Mouse (Mus musculus) megakaryocyte, embryonic 14.5 days (primary cell): Measurements from ENCODE around the gene Smarcad1.

Source experiments
- FLI1 ChIP-seq: IDR thresholded peaks from 2 replicates; pipeline ENCODE4 v1.6.1; 2012; ENCODE audit warnings: low read length, inconsistent platforms, mixed read lengths
- GATA1 ChIP-seq: IDR thresholded peaks from 3 replicates; pipeline ENCODE4 v1.6.1; 2012; ENCODE audit warnings: mixed read lengths, low read length, inconsistent platforms, borderline replicate concordance

- TF ChIP-seq GATA1: no peak
- no peak for TF ChIP-seq FLI1
Measured at GRCm38 (mm10) chr6:65061049-65061448, 18.7 kb downstream of the Smarcad1 start.
